Mouse (Mus musculus) mouse embryonic stem cell (cell line): Measurements from ENCODE around the gene Sufu.

Source experiments
- in situ Hi-C, 2 experiments: fragments of 300-500 bp; cut with MboI; formaldehyde crosslinking; loops; 1 replicate in 1 of 2; 3 replicates in 1 of 2; pipeline ENCODE4 v1.14.3; 2019 to 2020; ENCODE audit warnings: low sequenced_read_pairs in 2 of 2, low pct_unique_long_range_greater_than_20kb in 1 of 2, mixed read lengths in 1 of 2; ENCODE audit not compliant: unreplicated experiment in 1 of 2

Gene Sufu

DNA sequence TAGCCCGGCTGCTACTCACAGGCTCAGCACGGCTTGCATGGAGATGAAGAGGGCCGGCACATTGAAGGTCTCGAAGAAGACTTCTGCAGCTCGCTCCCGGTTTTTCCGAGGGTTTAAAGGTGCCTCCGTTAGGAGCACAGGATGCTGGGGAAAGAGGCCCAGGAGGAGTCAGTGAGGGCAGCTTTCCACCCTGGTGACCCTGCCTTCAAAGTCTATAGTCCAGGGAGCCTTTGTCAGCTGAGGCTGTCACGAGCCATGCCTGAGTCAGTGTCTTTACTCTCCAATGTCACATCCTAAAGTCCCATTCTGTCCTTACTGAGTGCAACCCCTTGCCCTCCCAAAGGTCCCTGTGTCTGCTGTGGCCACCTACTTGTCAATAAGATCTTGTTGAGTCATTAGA, 14.4 kb upstream of the Sufu start:
- in situ Hi-C loops: no loop called here

DNA sequence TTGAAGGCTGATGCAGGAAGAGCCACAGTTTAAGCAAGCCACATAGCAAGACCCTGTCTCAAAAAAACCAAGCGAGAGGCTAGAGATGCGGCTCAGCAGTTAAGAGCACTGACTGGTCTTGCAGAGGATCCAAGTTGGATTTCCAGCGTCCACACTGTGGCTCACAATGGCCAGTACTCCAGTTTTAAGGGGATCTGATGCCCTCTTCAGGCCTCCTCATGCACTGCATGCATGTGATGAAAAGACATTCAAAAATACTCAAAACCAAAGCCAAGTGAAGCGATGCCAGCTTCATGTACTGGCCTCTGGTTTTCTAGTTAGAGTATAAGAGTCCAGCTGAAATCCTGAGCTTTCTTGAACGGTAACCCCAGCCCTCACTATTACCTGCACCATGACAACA, 6.8 kb upstream of the Sufu start:
- in situ Hi-C loops: no loop called here

DNA sequence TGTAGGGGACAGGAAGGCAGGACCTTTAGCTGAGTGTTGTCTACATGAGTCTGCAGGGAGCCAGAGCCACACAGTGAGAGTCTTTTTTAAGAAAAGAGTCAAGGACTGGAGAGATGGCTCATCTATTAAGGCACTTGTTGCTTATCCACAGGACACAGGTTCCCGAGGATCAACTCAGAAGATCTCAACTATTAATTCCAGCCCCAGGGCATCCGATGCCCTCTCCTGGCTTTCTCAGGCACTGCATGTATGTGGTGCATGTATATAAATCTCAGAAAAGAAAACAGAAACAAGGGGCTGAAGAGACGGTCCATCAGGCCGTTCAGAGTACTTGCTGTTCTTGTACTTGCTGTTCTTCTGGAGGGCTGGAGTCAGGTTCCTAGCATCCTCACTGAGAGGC, 4.7 kb upstream of the Sufu start:
- in situ Hi-C loops: no loop called here

DNA sequence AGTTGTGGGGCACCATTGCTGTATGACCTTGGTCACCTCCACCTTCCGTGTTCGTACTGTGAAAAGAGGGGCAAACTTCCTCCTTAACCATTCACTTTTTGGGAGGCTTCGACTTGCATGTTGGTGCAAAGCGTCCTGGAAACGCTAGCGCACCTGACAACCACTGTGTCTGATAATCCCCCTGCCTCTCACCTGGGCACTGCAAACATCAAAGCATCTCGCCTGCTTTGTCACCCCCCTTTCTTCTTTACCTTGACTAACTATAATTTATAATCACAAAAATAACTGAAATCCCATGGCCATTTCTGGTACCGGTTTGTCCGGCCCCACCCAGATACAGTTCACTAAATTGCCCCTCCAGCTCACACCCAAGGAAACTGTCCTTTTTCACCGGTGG, 2.0 kb upstream of the Sufu start:
- in situ Hi-C loops: loop anchor here in 1 of 2 experiments (5.0 kb wide), 1 partner anchor 38 kb away; no protein-coding TSS in a partner anchor

DNA sequence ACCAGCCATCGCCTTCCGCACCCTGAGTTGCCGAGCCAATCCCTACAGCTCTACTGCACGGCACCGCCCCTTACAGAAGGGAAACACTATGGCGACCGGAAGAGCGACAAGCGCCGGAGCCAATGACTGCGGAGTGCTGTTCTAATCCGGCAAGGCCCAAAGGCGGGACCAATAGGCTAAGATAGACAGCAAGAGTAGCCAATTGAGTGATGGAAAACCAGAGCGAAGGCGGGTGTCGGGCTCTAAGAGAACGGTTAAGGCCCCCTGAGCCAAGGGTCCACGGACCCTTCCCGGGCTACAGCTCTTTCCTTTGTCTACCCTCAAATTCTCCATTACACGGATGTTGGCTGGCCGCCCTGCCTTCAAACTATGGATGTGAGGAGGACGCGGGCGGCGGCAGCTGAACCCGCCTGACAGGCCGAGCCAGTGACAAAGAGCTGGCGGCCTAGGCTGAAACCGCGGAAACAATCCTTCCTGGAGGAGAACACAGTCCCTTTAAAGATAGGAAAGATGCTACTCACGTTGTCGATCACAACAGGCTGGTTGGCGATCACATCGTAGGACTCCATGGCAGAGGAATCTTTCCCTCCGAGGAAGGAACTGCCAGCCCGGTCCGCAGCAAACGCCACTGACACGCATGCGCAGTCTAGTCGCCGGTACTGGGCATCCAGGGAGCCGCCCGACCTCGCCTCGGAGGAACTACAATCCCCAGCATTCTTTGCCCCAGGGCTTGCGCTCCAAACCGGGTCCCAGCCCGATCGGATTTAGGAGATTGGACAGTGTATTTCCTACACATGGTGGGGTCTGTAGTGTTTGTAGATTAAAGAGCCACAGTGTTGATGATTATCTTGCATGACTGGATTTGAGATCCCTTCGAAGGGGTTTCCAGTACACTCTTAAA, 1.3 kb upstream of the Sufu start, which contains the start of gene Actr1a:
TSS of gene Actr1a (minus strand) at position 640 of the 901 bp plus-strand sequence.
- in situ Hi-C loops: loop anchor here in 1 of 2 experiments (5.0 kb wide), 1 partner anchor 37 kb away; no protein-coding TSS in a partner anchor

DNA sequence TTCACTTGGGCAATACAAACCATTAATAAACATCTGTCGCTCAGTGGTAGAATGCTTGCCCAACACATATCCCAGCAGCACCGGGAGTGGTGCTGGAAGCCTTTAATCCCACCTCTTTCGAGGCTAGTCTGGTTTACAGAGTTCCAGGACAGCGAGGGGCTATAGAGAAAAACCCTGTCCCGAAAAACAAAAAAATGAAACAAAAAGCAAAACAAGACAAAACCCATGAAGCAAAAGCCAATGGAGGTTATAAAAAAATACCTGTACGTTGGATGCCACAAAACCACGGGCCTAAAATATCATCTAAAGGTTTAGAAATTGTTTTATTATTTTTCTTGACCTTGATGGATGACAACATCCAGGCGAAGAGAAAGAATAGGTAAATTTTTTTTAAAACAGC, 587 bp upstream of the Sufu start:
- in situ Hi-C loops: loop anchor here in 1 of 2 experiments (5.0 kb wide), 1 partner anchor 36 kb away; no protein-coding TSS in a partner anchor

DNA sequence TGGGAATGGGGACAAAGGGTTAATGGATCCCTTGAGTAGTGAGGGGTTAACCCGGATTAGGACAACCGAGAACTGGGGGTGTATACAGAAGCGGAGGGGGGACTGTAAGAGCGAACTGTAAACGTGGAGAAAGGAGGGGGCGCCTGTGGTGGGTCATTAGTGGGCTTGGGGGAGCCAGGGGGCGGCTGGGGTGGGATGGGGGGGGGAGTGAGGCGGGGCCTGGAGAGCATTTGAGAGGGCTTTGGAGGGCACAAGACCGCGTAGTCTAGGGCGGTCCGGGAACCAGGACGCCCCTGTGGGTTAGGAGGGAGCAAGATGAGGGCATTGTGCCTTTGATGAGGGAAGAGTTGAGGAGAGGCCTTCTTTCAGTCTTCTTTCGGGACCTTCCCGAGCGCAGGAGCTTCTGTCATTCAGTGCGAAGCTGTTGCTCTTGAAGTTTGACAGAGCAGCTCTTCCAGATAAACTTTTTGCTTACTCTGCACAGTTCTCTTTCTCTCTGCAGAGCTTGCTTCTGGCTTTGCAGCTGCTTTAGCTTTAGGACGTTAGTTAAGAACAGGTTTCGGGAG, 823 bp downstream of the Sufu start:
- in situ Hi-C loops: loop anchor here in 1 of 2 experiments (5.0 kb wide), 1 partner anchor 35 kb away; no protein-coding TSS in a partner anchor

DNA sequence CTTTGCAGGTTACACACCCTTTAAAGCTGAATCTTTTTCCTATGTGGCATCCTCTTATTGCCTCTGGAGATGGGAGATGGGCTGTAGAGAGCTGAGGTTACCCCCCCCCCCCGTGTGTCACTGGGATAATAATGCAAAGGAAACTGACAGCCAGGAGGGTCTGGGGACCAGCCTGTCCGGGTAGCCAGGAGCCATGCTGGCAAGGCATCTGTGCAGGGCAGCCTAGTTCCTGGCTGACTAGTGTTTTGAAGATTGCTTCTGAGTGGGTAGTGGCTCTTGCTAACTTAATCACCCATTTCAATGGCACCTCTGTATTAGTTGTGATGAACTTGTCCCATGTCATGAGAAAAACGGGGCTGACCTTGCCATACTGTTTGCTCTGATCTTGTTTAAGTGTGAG, 1.7 kb downstream of the Sufu start:
- in situ Hi-C loops: loop anchor here in 1 of 2 experiments (5.0 kb wide), 1 partner anchor 34 kb away; no protein-coding TSS in a partner anchor

DNA sequence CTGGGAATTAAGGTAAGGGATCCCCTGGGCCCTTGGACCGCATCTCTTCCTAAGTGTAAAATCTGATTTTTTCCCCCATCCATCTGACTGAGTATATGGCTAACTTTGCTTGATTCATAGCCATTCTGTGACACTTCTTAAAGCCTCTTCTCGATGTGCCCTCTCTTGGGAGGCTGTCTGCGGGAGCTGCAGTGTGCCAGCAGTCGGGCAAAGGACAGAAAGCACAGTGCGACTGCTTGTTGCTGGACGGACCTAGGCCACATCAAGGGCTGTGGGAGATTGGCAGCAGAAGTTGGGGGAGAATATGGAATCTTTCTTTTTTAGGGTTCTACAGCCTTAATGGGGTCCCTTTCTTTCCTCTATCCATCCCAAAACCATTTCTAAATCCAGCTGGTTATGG, 2.7 kb downstream of the Sufu start:
- in situ Hi-C loops: loop anchor here in 1 of 2 experiments (5.0 kb wide), 1 partner anchor 33 kb away; no protein-coding TSS in a partner anchor

DNA sequence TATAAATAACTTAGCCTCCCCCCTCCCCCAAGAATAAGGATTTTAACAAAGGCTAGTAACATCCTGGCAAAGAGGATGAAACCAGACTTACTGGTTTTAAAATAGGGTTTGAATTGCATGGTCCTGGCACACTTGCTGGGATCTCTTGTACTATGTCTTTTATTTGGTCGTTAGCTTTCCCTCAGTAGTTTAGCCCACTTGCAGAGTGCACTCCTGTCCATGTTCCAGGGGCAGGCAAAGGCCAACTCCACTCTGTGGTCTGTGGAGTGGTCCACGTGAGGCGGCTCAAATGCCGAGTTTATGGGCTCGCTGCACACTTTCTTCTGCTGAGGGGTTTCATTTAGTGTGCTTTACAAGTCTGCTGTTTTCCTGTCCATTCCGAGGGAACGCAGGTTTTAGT, 3.2 kb downstream of the Sufu start:
- in situ Hi-C loops: loop anchor here in 1 of 2 experiments (5.0 kb wide), 1 partner anchor 32 kb away; no protein-coding TSS in a partner anchor

DNA sequence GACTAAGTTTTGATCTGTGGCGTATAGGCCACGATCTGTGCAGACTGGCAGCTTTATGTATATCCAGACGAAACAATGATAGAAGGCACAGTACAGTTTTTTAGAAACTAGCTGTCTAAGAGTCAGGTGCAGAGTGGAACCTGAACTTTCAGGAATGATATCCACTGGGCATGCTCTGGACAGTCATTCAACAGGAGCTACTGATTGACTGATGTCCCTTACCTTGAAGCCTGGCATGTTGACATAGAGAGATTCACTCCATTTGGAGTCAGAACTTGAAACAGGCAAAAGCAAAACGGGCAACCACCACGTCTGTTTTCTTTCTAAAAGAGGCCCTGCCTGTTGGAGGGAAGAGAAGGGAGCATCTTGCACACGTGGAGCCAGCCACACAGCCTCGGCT, 3.9 kb downstream of the Sufu start:
- in situ Hi-C loops: no loop called here

DNA sequence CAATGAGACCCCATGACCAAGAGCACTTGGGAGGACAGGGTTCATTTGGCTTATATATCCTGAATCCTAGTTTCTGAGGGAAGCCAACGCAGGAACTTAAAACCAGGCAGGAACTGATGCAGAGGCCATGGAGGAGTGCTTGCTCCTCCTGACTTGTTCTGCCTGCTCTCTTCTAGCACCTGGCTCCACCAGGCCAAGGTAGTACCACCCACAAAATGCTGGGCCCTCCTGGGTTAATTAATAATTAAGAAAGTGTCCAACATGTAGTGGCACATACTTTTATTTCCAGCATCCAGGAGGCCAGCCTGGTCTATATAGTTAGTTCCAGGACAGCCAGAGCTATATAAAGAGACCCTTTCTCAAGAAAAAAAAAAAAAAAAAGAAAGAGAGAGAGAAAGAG, 7.3 kb downstream of the Sufu start:
- in situ Hi-C loops: no loop called here

DNA sequence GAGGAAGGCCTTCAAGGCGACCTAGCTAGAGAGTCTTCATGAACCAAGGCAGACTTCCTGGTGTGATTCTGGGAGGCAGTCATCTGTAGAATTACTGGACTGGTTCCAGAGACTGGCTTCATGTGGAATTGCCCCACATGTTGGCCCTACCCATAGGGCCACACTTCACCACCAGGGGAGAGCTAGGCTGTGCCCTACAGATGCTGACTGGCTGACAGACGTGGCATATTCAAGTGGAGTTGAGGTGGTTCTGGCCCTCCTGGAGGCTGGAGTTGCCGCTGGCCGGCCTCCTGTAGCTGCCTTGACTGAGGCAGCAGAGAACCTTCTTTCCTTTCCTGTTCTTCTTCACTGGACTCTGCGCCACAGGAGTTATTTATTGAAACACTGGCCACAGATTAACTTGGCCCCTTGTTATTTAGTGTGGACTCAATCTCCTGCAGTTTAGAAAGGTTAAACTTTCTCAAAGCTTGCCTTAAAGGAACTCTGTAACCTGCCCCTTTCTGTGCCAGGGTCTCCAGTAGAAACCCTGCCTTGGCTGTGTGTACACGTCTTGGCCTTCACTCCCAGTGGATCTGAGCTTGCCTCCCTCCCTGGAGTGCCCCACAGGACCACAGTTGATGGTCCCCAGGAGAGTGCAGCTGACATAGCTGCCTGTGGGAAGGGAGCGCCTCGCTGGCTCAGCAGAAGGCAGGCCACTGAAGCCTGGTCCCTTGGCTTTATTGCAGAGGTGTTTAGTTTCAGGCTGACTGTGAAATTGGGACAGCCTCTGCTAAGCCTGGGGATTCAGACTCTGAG, 10.1 kb downstream of the Sufu start:
- in situ Hi-C loops: no loop called here

DNA sequence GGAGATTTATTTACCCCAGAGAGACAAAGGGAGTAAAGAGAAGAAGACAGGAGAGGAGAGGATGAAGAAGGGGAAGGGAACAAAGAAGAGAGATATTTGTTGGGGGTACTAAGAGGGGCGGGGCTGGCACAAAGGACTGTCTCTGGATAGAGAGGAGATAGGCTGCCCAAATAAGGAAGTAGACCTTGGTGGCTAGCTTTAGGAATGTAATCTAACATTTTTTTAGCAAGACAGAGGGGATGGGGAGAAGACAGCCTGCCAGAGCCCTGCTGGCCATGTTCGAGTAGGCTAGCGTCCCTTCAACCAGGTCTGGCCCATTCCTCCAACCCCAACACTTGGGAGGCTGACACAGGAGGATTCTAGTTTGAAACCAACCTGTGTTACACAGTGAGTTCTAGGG, 12.8 kb downstream of the Sufu start:
- in situ Hi-C loops: no loop called here

DNA sequence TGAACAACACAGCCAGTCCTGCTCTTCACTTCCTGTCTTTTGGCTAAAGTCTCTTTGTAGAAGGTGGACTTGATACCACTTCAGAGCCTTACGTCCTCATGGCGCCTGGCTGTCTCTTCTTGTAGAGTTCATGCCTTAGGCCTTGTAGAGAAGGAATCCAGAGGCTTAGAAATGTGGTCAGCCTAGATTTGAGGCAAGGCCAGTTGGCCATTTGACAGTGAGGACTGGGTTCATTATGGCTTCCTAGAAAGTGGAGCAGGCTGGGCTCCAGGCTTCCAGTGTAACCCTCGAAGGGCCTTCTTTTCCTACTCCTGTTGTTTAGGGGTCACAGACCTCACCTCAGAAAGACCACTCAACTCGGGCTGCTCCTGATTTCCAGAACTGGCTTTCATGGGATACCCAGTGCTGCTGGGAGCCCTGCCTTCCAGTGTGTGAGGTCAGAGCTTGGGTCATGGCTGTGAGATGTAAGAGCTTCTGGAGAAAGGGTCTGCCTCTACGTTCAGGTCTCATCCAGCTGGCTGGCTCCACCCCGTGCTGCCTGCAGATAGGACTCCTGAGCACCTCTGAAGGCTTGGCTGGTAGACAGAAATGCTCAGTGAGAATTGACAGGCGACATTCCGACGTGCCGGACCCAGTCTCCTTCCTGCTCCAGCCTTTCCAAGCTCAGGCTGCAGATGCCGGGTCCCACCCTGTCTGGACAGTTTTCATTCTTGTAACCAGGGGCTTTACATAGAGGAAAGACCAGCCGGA, 15.5 kb downstream of the Sufu start:
- in situ Hi-C loops: no loop called here

DNA sequence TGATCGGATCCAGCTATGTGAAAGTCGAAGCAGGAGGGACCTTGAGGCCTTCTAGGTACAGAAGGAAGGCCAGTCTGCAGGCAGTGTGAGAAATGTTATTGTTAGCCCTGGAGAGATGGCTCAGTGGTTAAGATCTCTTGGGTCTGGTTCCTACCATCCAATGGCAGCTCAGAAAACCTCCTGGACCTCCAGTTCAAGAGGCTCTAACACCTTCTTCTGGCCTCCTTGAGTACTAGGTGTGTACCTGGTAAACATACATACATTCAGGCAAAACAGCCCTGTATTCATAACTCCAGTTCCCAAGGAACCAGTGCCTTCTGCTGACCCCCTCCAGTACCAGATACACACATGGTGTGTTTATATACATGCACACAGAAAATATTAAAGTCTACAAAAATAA, 17.3 kb downstream of the Sufu start:
- in situ Hi-C loops: no loop called here

DNA sequence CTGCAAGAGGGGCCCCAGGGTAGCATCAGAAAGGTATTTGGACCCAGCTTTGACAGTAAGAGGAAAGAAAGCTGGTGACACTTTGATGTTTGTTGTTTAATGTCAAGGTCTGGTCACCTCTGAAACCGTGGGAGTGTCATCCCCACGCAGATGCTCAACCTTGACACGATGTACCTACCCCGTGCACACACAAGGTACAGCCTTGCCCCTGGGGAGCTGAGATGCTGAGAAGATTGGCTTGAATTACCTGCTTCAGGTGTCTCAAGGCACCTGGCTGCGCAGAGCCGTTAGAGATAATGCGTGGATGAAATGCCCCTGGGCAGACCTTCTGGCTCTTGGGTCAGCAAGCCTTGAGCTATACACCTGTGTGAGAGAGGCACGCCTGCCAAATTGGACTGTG, 17.8 kb downstream of the Sufu start:
- in situ Hi-C loops: no loop called here

DNA sequence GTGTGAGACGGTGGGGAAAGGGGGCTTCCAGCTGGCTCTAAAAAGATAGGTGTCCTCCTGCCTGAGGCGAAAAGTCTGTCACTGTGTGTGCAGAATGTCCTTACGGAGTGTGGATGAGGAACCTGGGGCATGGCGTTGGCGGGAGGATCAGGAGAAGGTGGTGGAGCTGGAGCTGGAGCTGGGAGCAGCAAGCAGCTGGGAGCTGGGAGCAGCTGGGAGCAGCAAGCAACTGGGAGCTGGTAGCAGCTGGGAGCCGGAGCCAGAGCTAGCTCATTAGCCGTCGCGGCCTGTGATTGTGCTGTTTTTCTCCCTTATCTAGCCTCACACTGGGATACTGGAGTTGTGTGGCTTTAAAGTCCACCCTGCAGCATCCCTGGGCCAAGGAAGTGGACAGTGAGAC, 19.6 kb downstream of the Sufu start:
- in situ Hi-C loops: no loop called here
